Mouse (Mus musculus) embryonic facial prominence, embryonic 14.5 days (tissue): ENCODE results near the gene Gm17617. TPM values are rescaled to one million over a fixed set of nuclear protein-coding genes. Genes with fewer than 3 reads are reported as not detected.

Experiments
- ATAC-seq: fragments of 200-750 bp; cut with Nextera tagmentation; 2 replicates; pipeline ENCODE4 v1.8.0; 2017; ENCODE audit warnings: low read depth, moderate number of reproducible peaks, moderate TSS enrichment
- DNase-seq: peaks from one replicate; pipeline ENCODE4 v3.0.0-alpha.2; 2015; ENCODE audit warnings: low spot score
- H3K27ac ChIP-seq: fragments of 300-500 bp; sonication (generic); replicated peaks from 2 replicates; pipeline ENCODE4 v1.5.1; 2014; ENCODE audit warnings: low read depth, mild to moderate bottlenecking, low read length, moderate library complexity
- H3K27me3 ChIP-seq: fragments of 300-500 bp; sonication (generic); replicated peaks from 2 replicates; pipeline ENCODE4 v1.6.1; 2014; ENCODE audit warnings: low read length; ENCODE audit not compliant: control insufficient read depth, insufficient read depth
- H3K36me3 ChIP-seq: fragments of 300-500 bp; sonication (generic); 2 replicates; pipeline ENCODE4 v1.6.1; 2014; ENCODE audit warnings: low read length, mixed read lengths; ENCODE audit not compliant: control insufficient read depth, insufficient read depth
- H3K4me1 ChIP-seq: fragments of 300-500 bp; sonication (generic); 2 replicates; pipeline ENCODE4 v1.6.1; 2014; ENCODE audit warnings: antibody characterized with exemption, low read length; ENCODE audit not compliant: control insufficient read depth, insufficient read depth
- H3K4me2 ChIP-seq: fragments of 300-500 bp; sonication (generic); 2 replicates; pipeline ENCODE4 v1.6.1; 2014; ENCODE audit warnings: low read depth, mild to moderate bottlenecking, low read length, moderate library complexity, mixed read lengths
- H3K4me3 ChIP-seq: fragments of 300-500 bp; sonication (generic); 2 replicates; pipeline ENCODE4 v1.5.1; 2014; ENCODE audit warnings: low read depth, mild to moderate bottlenecking, low read length
- H3K9ac ChIP-seq: fragments of 300-500 bp; sonication (generic); 2 replicates; pipeline ENCODE4 v1.6.1; 2014; ENCODE audit warnings: low read depth, mild to moderate bottlenecking, low read length, moderate library complexity, mixed read lengths
- H3K9me3 ChIP-seq: fragments of 300-500 bp; sonication (generic); 2 replicates; pipeline ENCODE4 v1.6.1; 2016; ENCODE audit warnings: low read length; ENCODE audit not compliant: control insufficient read depth
- WGBS: fragments of 180-500 bp; shearing (Covaris S2); extraction: QIAGEN DNeasy Blood & Tissue Kit; methylation state at CpG from one replicate; pipeline ENCODE4 v1.1.7; 2014; 5-methylcytosine and 5-hydroxymethylcytosine counted together
- polyA plus RNA-seq: library from polyadenylated mRNA; unstranded; fragments of >200 nt; fragmentation: Nextera tagmentation; extraction: Ambion mirVana; gene quantifications from 2 replicates; pipeline ENCODE4 v1.2.1, GENCODE M21; 2014

The Gm17617 gene
- polyA plus RNA-seq, 1 experiment from 2014 or later, result not detected

DNA sequence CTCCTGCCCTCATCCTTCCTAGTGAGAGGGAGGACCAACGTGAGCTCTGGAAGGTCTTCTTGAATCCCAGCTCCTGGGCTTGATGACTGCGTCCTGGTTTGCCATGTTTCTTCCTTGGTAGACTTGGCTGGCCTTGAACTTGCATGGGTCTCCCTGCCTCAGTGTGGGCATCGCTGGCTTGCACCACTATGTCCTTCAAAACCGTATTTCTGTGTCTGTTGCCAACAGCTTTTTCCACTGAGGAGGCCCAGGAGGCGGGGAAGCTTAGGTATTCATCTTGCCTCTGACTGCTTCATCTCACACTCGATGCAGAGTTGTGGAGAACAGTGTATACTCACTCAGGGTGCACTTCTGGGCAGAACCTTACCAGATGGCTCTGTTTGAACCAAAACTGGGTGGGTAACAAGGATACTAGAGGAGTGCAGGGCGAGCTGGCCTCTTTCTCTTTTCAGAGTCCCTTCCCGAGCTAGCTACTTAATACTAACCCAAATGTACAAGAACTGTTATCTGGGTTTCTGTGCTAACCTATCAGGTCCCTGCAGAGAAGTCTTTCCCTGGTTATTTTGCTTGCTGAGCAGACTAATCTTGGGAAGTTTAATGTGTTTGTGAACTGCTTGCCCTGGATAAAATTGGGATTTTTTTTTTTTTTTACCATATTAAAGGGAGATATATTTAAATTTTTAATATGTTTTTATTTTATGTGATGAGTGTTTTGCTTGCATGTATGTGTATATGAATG is 27.2 kb downstream of the Gm17617 start:
- H3K4me3 ChIP-seq, result peak overlapping the region; percentile 64
- peak overlapping the region; percentile 59; the same call in 1 of the 2 replicates for H3K27ac ChIP-seq
- H3K36me3 ChIP-seq, result peaks cover 14% of the 10 kb centered on the region
- 16% methylated on average over 8 of the region's 8 CpGs for WGBS
- no peak for ATAC-seq
- H3K4me1 ChIP-seq, result peaks cover 6% of the 10 kb centered on the region
- peak; percentile 6 for DNase-seq
- peak overlapping the region; percentile 75 for H3K9ac ChIP-seq
- H3K9me3 ChIP-seq, result no peaks in the 10 kb centered on the region
- no peaks in the 10 kb centered on the region for H3K27me3 ChIP-seq
- H3K4me2 ChIP-seq, result peak overlapping the region; percentile 81

DNA sequence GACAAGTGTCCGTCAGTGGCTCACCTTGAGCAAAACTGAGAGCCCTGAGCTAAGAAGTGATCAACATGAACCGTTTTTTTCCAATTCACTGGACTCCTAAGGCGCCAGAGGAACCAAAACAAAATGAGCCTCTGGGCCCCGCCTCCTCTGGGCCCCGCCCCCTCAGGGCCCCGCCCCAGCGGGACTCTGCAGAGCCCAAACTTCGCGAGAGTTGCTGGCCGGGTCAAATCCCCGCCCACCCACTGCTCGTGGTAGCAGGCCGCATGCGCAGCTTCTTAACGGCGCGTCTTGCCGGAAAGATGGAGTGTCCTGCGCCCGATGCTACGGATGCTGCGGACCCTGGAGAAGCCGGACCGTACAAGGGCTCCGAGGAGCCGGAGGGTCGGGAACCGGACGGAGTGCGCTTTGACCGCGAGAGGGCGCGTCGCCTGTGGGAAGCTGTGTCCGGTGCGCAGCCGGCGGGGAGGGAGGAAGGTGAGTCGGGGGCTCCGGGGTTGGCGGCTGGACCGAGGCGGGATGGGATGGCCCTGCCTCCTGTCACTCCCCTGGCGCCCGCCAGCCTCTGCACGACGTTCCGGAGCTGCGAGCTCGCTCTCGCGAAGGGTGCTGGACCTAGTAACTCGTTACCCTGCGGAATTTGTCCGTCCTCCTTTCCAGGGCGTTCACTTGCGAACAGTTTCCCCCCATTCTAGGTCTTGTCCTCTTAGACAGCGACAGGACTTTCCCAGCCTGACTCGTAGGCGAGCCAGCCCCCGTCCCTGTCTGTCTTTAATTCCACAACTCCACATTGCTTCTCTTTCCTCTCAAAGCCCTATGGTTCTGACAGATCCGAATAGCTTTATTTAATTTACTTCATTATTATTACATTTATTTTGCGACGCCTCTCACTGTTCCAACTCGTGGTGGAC is 28.0 kb downstream of the Gm17617 start, which contains the start of gene Zfp346:
Zfp346 (plus strand) TSS at position 267 of the 908 bp plus-strand sequence.
- Histone ChIP-seq H3K27ac (peak within 1 kb of the TSS; percentile 59), H3K4me1 (peaks cover 6% of the 10 kb centered on the region), H3K27me3 (no peaks in the 10 kb centered on the region), H3K4me3 (peak within 1 kb of the TSS; percentile 64), H3K9ac (peak within 1 kb of the TSS; percentile 75), H3K9me3 (no peaks in the 10 kb centered on the region), H3K36me3 (peaks cover 14% of the 10 kb centered on the region), H3K4me2 (peak within 1 kb of the TSS; percentile 81)
- ATAC-seq, result peak; percentile 93
- WGBS, result 1% methylated on average over 43 of the region's 66 CpGs
- peak; percentile 98 for DNase-seq

DNA sequence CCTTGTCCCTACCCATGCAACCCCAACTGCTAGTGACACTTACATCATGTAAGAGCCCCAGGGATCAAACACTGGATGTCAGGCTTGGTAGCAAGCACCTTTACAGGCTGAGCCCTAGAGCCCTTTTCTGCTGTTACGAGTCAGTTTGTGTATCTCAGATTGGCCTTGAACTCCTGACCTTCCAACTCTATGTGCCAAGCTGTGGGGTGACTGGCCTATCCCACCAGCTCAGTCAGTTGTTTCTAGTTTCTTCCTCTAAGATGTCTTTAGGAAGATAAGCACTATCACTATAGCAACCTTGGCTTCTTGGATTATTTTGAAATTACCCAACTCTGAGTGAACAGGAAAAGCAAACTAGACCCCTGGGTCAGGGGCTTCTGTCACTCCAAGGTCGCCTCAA is 30.0 kb downstream of the Gm17617 start:
- WGBS, result 63% methylated on average over 2 of the region's 2 CpGs
- peaks cover 13% of the 10 kb centered on the region for H3K4me1 ChIP-seq

DNA sequence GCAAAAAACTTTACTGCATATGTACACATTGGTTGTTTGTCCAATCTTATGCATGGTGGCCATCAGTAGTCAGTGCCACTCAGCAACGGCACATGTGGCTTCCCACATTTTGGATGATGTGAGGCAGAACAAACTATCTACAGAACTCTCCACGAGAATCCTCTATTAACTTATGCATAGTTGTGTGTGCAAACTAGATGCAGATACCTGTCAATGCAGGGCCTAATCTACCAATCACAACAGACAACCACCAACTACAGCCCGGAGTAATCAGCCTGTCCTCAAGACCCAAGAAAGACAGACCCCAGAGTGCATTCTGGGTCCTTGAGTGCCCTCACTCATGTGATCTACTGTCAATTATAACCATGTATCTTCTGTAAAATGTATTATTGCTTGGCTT is 31.0 kb downstream of the Gm17617 start:
- H3K9me3 ChIP-seq, result no peaks in the 10 kb centered on the region
- WGBS, result 96% methylated on average over 3 of the region's 3 CpGs
- H3K9ac ChIP-seq, result no peak overlapping the region
- peaks cover 13% of the 10 kb centered on the region for H3K4me1 ChIP-seq
- H3K27me3 ChIP-seq, result no peaks in the 10 kb centered on the region
- no peaks in the 10 kb centered on the region for H3K36me3 ChIP-seq
- ATAC-seq, result no peak
- no peak overlapping the region for H3K27ac ChIP-seq
- DNase-seq, result no peak
- H3K4me2 ChIP-seq, result no peak overlapping the region
- H3K4me3 ChIP-seq, result no peak overlapping the region

More for the DNA sequence above, 30.0 kb downstream of the Gm17617 start:
- no peaks in the 10 kb centered on the region for H3K27me3 ChIP-seq
- no peak overlapping the region for H3K27ac ChIP-seq
- no peak overlapping the region for H3K9ac ChIP-seq
- no peak overlapping the region for H3K4me2 ChIP-seq
- ATAC-seq, result no peak
- no peaks in the 10 kb centered on the region for H3K9me3 ChIP-seq
- H3K36me3 ChIP-seq, result peaks cover 6% of the 10 kb centered on the region; the same call in 1 of the 2 replicates
- H3K4me3 ChIP-seq, result no peak overlapping the region
- no peak for DNase-seq

DNA sequence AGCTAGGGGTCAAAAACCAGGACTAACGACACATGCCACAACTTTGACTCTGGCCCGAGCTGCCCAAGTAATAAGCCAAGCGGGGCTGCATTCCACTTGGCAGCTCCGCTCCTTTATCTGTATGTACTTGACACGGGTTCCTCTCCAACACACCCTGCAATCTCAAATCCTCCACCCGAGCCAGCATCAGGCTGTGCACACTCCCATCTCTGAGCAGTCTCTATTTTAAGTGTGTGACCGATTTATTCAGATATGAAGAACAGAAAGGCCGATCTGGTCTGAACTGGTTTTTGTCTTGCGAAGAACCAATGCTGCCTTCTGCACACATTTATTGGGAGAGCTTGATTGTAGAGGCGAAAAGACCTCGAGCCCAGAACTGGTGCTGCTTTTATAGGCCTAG is 31.7 kb downstream of the Gm17617 start:
- no peaks in the 10 kb centered on the region for H3K36me3 ChIP-seq
- 92% methylated on average over 11 of the region's 11 CpGs for WGBS

DNA sequence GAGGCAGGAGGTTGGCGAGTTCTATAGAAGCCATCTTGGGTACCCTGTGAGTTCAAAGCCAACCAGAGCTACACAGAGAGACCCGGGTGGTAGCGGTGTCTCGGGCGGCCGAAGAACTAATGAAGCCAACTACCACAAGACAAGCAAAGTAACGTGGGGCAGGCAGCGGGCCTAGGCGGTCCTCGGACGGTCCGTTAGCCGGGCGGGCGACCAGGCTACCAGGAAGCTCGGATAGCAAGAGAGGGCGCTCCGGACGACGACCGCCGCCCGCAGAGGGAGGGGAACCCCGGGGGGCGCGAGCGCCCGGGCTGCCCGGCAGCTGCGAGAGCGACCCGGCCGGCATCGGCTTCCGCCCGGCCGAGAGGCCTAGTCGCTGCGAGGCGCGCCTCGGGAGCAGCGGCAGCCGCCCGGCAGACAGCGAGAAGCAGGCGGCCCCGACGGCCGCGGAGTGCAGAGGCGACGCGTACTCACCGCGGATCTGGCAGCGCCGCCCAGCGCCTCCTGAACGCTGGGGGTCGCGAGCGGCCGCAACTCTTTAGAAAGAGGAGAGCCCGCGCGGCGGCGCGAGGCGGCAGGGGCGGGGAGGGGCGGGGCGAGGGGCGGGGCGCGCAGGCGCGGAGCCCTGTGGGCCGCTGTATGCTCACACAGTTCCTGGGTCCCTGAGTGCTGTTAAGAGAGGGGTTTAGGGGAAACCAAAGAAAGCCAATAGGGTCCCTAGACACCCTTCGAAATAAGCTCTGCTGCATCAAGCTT is 33.4 kb downstream of the Gm17617 start, which contains the start of gene Uimc1:
Uimc1 (minus strand) TSS at position 575 of the 753 bp plus-strand sequence.
- Histone ChIP-seq H3K9ac (peak within 1 kb of the TSS; percentile 93), H3K4me3 (peak within 1 kb of the TSS; percentile 88), H3K27ac (peak within 1 kb of the TSS; percentile 92), H3K9me3 (no peaks in the 10 kb centered on the region), H3K4me1 (peaks cover 7% of the 10 kb centered on the region; the same call in 1 of the 2 replicates), H3K27me3 (no peaks in the 10 kb centered on the region), H3K4me2 (peak within 1 kb of the TSS; percentile 77), H3K36me3 (no peaks in the 10 kb centered on the region)
- DNase-seq, result peak; percentile 96
- peak; percentile 96 for ATAC-seq
- WGBS, result under 1% methylated on average over 26 of the region's 81 CpGs

More for the DNA sequence above, 31.7 kb downstream of the Gm17617 start:
- DNase-seq (no peak), ATAC-seq (no peak)
- no peak overlapping the region for H3K27ac ChIP-seq
- H3K4me1 ChIP-seq, result peaks cover 13% of the 10 kb centered on the region
- no peak overlapping the region for H3K4me3 ChIP-seq
- H3K27me3 ChIP-seq, result no peaks in the 10 kb centered on the region
- H3K4me2 ChIP-seq, result no peak overlapping the region
- H3K9me3 ChIP-seq, result no peaks in the 10 kb centered on the region
- no peak overlapping the region for H3K9ac ChIP-seq

DNA sequence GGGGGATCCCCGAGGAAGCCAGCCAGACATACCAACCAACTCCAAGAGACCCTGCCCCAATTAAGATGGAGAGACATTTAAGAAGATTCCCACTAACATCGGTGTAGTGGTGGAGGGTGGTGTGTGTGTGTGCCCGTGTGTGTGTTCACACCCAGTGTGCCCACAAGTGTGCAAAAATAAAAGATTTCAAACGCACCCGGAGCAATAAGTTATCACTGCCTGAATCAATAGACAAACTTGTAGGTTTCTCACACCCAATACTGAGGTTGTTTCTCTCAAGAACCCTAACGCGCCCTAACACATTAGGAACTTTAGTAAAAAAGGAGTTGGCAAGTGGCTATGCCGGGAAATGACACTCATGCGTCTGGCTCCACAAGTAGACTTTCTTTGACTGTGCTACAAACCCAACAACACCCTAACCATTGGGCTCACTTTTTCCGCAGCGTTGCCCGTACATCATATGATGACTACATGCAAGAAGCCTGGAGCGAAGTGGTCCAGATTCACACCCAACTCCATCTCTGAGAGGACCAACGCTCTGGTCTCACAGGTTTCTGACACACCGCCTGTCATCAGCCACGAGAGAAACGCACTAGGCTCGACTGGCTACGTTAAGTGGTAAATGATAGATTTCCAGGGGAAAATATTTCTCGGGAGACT is 34.2 kb downstream of the Gm17617 start:
- H3K4me2 ChIP-seq, result peak overlapping the region; percentile 77
- H3K27me3 ChIP-seq, result no peaks in the 10 kb centered on the region
- peak overlapping the region; percentile 93 for H3K9ac ChIP-seq
- peak overlapping the region; percentile 88 for H3K4me3 ChIP-seq
- DNase-seq (peak; percentile 17), ATAC-seq (no peak)
- H3K27ac ChIP-seq, result peak overlapping the region; percentile 92
- no peaks in the 10 kb centered on the region for H3K36me3 ChIP-seq
- peaks cover 7% of the 10 kb centered on the region; the same call in 1 of the 2 replicates for H3K4me1 ChIP-seq
- H3K9me3 ChIP-seq, result no peaks in the 10 kb centered on the region
- WGBS, result 32% methylated on average over 20 of the region's 20 CpGs
